Mouse (Mus musculus) liver, embryonic 16.5 days (tissue): ENCODE data around the gene Ankrd33. TPM values are rescaled to one million over a fixed set of nuclear protein-coding genes. Genes with fewer than 3 reads are reported as not detected.

ENCODE experiments used
- ATAC-seq: fragments of 200-750 bp; cut with Nextera tagmentation; 2 replicates; pipeline ENCODE4 v1.8.0; 2017; ENCODE audit warnings: low read depth, mild to moderate bottlenecking, moderate number of reproducible peaks, moderate library complexity
- H3K27ac ChIP-seq: fragments of 300-500 bp; sonication (generic); 2 replicates; pipeline ENCODE4 v1.5.1; 2014; ENCODE audit warnings: mild to moderate bottlenecking, low read length
- H3K27me3 ChIP-seq: fragments of 300-500 bp; sonication (generic); 2 replicates; pipeline ENCODE4 v1.6.1; 2014; ENCODE audit warnings: low read depth, low read length, mixed read lengths; ENCODE audit not compliant: control insufficient read depth, insufficient read depth
- H3K36me3 ChIP-seq: fragments of 300-500 bp; sonication (generic); 2 replicates; pipeline ENCODE4 v1.6.1; 2014; ENCODE audit warnings: mild to moderate bottlenecking; ENCODE audit not compliant: control insufficient read depth, insufficient read depth
- H3K4me1 ChIP-seq: fragments of 300-500 bp; sonication (generic); 2 replicates; pipeline ENCODE4 v1.6.1; 2014; ENCODE audit warnings: low read depth, low read length, mixed read lengths; ENCODE audit not compliant: control insufficient read depth
- H3K4me2 ChIP-seq: fragments of 300-500 bp; sonication (generic); 2 replicates; pipeline ENCODE4 v1.6.1; 2014; ENCODE audit warnings: low read depth, low read length, mixed read lengths
- H3K4me3 ChIP-seq: fragments of 300-500 bp; sonication (generic); 2 replicates; pipeline ENCODE4 v1.5.1; 2014; ENCODE audit warnings: low read depth, mild to moderate bottlenecking, low read length
- H3K9ac ChIP-seq: fragments of 300-500 bp; sonication (generic); 2 replicates; pipeline ENCODE4 v1.6.1; 2014; ENCODE audit warnings: low read depth, low read length
- H3K9me3 ChIP-seq: fragments of 300-500 bp; sonication (generic); replicated peaks from 2 replicates; pipeline ENCODE4 v1.6.1; 2016; ENCODE audit warnings: low read length; ENCODE audit not compliant: control insufficient read depth
- WGBS: fragments of 180-500 bp; shearing (Covaris S2); extraction: QIAGEN DNeasy Blood & Tissue Kit; methylation state at CpG from one replicate; pipeline ENCODE4 v1.1.7; 2014; ENCODE audit not compliant: insufficient replicate concordance; 5-methylcytosine and 5-hydroxymethylcytosine counted together
- polyA plus RNA-seq: library from polyadenylated mRNA; unstranded; fragments of >200 nt; fragmentation: Nextera tagmentation; extraction: Ambion mirVana; gene quantifications from 2 replicates; pipeline ENCODE4 v1.2.1, GENCODE M21; 2015

The Ankrd33 gene
- polyA plus RNA-seq, 1 experiment from 2014 or later, result not detected

DNA sequence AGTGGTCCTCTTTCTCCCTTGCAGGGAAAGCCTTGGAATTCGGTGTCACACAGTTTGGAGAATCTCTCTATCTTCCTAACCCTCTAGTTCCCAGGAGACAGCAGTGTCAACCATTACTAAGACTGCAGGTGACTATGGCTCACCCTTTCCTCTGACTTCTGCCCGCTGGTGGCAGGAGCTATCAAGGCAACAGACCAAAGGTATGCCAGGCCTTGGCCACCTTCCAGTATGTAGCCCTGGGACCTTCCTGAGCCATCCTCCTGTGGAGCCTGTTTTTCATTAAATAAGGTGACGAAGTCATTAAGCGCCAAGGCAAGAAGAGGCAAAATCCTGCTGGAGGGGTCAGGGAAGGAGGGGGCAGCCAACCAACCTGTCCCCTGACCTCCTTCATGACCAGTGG is 40.4 kb upstream of the Ankrd33 start:
- Histone ChIP-seq H3K4me2 (no peak overlapping the region), H3K27ac (no peak overlapping the region), H3K4me1 (peaks cover 7% of the 10 kb centered on the region), H3K36me3 (no peaks in the 10 kb centered on the region), H3K9ac (no peak overlapping the region), H3K4me3 (no peak overlapping the region), H3K9me3 (no peaks in the 10 kb centered on the region), H3K27me3 (peaks cover 47% of the 10 kb centered on the region)
- ATAC-seq, result no peak
- 65% methylated on average over 4 of the region's 4 CpGs for WGBS

DNA sequence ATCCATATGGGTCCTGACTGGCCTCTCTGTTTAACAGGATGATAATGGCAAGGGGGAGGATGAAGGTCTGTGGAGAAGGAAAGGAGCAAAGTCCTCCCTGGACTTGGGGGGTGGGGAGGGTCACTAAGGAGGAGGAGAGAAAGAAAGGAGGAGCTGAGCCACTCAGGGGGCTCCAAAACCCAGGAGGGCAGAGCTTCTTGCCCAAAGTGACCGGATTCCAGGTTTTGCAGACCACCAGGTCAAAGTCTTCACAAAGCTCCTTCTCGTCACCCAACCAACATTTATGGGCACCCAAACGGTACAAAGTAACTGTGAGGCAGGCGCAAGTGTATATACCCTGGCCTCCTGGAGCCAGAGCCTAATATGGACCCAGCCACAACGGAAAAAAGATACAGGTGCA is 39.9 kb upstream of the Ankrd33 start:
- WGBS, result 49% methylated on average over 5 of the region's 5 CpGs
- Histone ChIP-seq H3K27me3 (peaks cover 47% of the 10 kb centered on the region), H3K4me1 (peaks cover 7% of the 10 kb centered on the region), H3K4me2 (no peak overlapping the region), H3K27ac (no peak overlapping the region), H3K9me3 (no peaks in the 10 kb centered on the region), H3K9ac (no peak overlapping the region), H3K4me3 (no peak overlapping the region), H3K36me3 (no peaks in the 10 kb centered on the region)
- ATAC-seq, result no peak

DNA sequence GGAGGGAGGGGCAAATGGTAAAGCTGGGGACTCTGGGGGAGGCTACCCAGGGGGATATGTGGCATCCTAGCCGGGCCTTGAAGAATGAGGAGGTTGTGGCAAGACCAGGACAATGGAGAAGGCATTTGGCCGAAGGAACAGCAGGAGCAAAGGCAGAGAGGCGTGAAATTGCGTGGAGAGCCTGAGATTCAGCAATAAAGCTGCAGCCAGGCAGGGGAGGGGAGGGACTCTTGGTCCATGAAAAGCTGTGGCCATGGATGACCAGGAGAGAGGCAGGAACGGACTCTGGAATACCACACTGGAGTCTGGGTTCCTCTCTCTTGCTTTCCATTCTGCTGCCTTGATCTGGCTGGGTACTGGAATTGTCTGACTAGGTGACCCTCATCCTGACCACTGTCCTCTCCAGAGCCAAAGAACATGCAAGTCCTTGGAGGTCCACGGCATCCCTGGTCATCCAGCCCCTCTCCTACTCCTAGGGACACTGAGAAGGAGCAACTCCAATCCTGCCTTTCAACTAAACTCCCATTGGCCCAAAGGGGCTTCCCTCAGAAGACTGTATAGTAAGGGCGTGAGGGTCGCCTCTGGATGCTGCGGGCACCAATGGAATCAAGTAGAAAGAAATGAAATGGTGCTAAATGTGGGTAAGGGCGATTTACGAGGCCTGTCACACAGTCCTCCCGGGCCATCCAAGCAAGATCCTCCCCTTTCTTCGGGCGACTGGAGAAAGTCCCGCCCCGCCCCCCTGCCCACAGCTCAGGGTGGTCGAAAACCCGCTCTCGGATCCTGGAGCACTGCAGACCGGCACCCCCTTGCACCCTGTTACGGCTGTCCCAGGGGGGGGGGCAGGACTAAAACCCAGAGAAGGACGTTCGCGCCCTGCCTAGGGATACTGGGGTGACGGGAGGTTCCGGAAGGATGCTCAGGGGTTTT is 39.2 kb upstream of the Ankrd33 start:
- no peak for ATAC-seq
- H3K4me1 ChIP-seq, result peaks cover 4% of the 10 kb centered on the region
- 15% methylated on average over 22 of the region's 26 CpGs for WGBS
- peaks cover 47% of the 10 kb centered on the region for H3K27me3 ChIP-seq
- no peaks in the 10 kb centered on the region for H3K36me3 ChIP-seq
- no peaks in the 10 kb centered on the region for H3K9me3 ChIP-seq
- no peak overlapping the region for H3K27ac ChIP-seq
- no peak overlapping the region; the same call in 1 of the 2 replicates for H3K4me3 ChIP-seq
- H3K9ac ChIP-seq, result no peak overlapping the region
- H3K4me2 ChIP-seq, result no peak overlapping the region

DNA sequence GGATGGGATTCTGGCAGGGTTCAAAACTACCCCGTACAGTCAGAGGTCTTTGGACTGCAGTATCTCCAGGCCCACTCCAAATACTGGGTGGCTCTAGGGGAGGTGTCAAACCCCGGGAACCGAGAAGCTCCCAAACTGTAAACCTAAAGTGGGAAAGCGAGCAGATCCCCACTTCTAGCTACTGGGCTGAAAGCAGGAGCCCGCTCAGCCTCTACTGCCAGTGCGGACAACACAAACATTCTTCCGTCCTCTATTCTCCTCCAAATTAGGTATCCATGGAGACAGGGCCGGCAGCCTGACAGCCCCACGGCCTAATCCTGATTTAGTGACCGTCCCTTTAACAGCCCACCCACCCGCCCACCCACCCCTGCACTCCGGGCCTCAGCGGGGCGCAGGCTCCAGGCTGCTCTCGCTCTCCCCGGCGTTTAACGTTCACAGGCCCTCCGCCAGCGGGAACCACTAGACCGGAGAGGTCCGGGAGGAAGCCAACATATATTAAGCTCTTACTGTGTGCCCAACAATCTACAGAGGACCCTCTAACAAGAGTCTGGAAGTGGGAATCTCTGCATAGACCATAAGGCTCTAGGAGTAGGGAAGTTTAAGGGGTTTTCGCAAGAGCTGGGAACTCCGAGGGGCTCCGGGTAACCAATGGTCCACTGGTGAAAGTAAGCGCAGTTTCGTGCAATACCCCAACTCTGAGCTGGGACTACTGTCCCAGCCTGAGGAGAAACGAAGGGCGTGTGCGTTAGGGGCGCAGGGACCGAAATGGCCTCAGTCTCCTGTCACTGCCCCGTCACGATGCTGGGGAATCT is 38.3 kb upstream of the Ankrd33 start:
- Histone ChIP-seq H3K9me3 (no peaks in the 10 kb centered on the region), H3K27ac (no peak overlapping the region; the same call in 1 of the 2 replicates), H3K36me3 (no peaks in the 10 kb centered on the region), H3K4me1 (peaks cover 4% of the 10 kb centered on the region), H3K4me2 (peak overlapping the region; percentile 52), H3K9ac (peak overlapping the region; percentile 59), H3K27me3 (peaks cover 47% of the 10 kb centered on the region), H3K4me3 (peak overlapping the region; percentile 62)
- no peak for ATAC-seq
- 3% methylated on average over 34 of the region's 34 CpGs for WGBS

DNA sequence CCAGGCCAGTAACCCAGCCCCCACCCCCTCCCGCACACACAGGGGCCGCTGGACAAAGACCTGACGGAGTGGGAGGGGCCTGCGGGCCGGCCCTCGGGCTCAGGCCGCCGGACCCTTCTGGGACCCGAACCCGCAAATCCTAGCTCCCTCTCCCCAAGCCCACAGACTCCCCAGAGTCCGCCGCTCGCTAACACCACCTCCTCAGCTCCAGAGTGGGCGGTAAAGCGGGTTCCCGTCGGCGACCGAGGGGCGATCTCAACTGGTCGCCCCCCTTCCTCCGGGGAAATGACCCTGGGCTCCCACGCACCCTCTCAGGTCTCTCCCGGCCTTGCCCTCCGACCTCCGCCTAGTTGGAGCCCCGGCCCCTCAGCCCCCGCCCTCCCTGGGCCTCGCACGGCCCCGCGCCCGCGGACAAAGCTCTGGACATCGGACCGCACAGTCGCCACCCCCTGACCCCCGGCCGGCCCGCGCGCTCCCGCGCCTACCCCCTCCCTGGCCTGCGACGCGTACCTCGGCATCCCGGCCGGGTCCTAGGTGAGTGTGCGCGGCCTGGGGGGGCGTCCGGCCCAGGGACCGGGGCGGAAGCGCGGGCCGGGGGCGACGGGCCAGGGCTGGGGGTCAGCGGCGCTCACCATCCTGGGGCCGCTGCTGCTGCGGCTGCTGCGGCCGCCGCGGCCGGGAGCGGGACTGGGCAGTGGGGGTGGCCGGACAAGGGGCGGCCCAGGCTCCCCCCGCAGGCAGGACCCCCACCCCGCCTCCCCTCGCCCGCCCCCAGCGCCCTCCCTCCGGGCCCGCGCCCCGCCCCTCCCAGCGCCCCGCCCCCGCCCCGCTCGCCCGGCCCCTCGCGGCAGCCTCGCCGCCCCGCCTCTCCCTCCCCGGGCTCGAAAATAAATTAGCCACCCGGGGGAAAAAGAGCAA is 37.5 kb upstream of the Ankrd33 start, which contains the start of gene Fignl2:
Gene Fignl2 (minus strand): TSS at position 755 of the 918 bp plus-strand sequence.
- 1% methylated on average over 49 of the region's 96 CpGs for WGBS
- peak within 1 kb of the TSS; percentile 59 for H3K9ac ChIP-seq
- H3K27me3 ChIP-seq, result peaks cover 47% of the 10 kb centered on the region
- H3K27ac ChIP-seq, result peak within 1 kb of the TSS; percentile 82
- no peaks in the 10 kb centered on the region for H3K36me3 ChIP-seq
- no peaks in the 10 kb centered on the region for H3K9me3 ChIP-seq
- peak within 1 kb of the TSS; percentile 52 for H3K4me2 ChIP-seq
- peaks cover 4% of the 10 kb centered on the region for H3K4me1 ChIP-seq
- H3K4me3 ChIP-seq, result peak within 1 kb of the TSS; percentile 62
- ATAC-seq, result peak; percentile 52

DNA sequence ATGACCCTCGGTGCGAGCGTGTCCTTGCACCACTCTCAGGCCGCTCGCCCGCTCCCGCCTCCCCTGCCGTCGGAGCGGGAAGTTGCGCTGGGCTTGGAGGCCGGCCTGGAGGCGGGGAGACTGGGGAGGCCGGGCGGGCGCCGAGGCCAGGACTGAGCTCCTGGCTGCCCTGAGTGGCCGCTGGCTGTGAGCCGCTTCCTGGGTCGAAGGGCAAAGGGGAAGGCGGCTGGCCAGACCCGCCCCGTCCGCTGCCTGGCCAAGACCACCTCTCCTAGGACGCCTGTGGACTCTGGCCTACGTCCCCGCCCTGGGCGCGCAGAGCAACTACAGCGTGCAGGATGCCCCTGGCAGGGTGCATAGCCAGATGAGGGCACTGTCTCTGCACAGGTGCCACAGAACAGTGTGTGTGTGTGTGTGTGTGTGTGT is 36.8 kb upstream of the Ankrd33 start:
- no peaks in the 10 kb centered on the region for H3K36me3 ChIP-seq
- H3K4me3 ChIP-seq, result peak overlapping the region; percentile 62
- no peaks in the 10 kb centered on the region for H3K9me3 ChIP-seq
- WGBS, result 4% methylated on average over 30 of the region's 30 CpGs
- peaks cover 47% of the 10 kb centered on the region for H3K27me3 ChIP-seq
- peak overlapping the region; percentile 82 for H3K27ac ChIP-seq
- no peak overlapping the region for H3K9ac ChIP-seq
- H3K4me2 ChIP-seq, result peak overlapping the region; percentile 52
- ATAC-seq, result peak; percentile 87
- peaks cover 4% of the 10 kb centered on the region for H3K4me1 ChIP-seq

DNA sequence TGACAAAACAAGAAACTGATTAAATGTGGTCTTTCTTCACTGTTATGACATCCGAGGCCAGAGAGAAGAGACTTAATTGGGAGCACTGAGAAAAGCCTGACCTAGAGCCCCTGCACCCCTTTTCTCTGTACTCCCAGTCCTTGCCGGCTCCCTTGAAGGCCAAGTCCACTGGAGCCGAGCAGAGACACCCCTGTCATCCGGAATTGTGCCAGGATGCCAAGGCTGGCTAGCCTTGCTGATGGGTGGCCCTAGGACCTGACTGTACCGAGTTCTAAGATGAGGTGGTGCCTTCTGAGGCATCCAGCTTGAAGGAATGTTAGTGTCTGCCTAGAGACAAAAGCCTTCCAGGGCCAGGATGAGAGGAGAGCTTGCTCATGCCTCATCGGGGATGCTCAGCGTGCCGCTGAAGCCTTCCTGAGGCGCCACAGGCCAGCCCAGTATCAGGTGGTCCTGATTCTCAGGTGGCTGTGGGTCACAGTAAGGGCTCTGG is 35.5 kb upstream of the Ankrd33 start:
- no peaks in the 10 kb centered on the region for H3K36me3 ChIP-seq
- H3K4me1 ChIP-seq, result no peaks in the 10 kb centered on the region; the same call in none of the 2 replicates
- ATAC-seq, result no peak
- 70% methylated on average over 9 of the region's 9 CpGs for WGBS
- no peak overlapping the region for H3K4me2 ChIP-seq
- H3K9me3 ChIP-seq, result no peaks in the 10 kb centered on the region
- H3K9ac ChIP-seq, result no peak overlapping the region
- no peak overlapping the region for H3K27ac ChIP-seq
- H3K27me3 ChIP-seq, result peaks cover 47% of the 10 kb centered on the region
- H3K4me3 ChIP-seq, result no peak overlapping the region

DNA sequence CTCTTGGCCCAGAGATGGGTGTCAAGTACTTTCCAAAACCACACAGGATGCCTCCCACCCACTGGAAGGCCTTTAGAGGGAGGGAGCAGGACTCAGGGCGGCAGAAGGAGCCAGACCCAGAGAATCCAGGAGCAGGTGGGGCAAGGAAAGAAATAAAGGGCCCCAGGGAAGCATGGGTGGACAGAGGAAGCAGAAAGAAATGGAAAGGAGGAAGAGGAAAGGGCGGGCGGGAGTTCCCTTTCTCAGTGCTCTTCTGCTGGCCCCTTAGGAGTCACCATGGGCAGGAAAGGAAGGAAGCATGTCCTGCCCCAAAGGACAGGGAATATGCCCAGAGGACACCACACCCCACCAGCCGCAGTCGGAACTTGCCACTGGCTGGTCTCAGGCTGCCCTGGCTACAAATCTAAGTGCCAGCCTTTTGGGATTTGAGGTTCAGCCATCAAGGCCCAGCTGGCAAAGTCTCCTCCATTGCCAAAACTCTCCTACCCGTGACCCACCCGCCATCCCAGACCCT is 34.5 kb upstream of the Ankrd33 start:
- H3K4me3 ChIP-seq, result no peak overlapping the region

More for the DNA sequence above, 34.5 kb upstream of the Ankrd33 start:
- no peaks in the 10 kb centered on the region for H3K36me3 ChIP-seq
- H3K27ac ChIP-seq, result no peak overlapping the region
- ATAC-seq, result no peak
- no peaks in the 10 kb centered on the region; the same call in none of the 2 replicates for H3K4me1 ChIP-seq
- H3K27me3 ChIP-seq, result peaks cover 37% of the 10 kb centered on the region
- 42% methylated on average over 7 of the region's 7 CpGs for WGBS
- no peaks in the 10 kb centered on the region for H3K9me3 ChIP-seq
- H3K4me2 ChIP-seq, result no peak overlapping the region
- H3K9ac ChIP-seq, result no peak overlapping the region
